Mouse (Mus musculus): ENCODE results near the gene Dst.

- no peak for TF ChIP-seq CTCF (IDR thresholded peaks at IDR 0.05; ENCODE audit: low read depth, low read length)
- TF ChIP-seq GATA1 (IDR thresholded peaks at IDR 0.05; ENCODE audit: borderline replicate concordance, low read length): no peak
- no peak for TF ChIP-seq GATA2 (IDR thresholded peaks at IDR 0.05; ENCODE audit: borderline replicate concordance, low read depth, low read length)
- TF ChIP-seq POLR2AphosphoS5 (IDR thresholded peaks at IDR 0.05; ENCODE audit: insufficient replicate concordance, low read depth, low read length): no peak
- TF ChIP-seq TAL1 (conservative IDR thresholded peaks at IDR 0.05; ENCODE audit: low read depth, low read length): no peak
Measured at GRCm38 (mm10) chr1:34300309-34300980, 392.4 kb downstream of the Dst start.
